Mouse (Mus musculus): ENCODE measurements around the gene Brd2.

GRCm38 (mm10) chr17:34108460-34108859 is 14.0 kb downstream of the Brd2 start:
- TF ChIP-seq CTCF (IDR thresholded peaks at IDR 0.05; ENCODE audit: borderline replicate concordance, control insufficient read depth, extremely low read depth, insufficient read depth, low read length, poor library complexity) (no peak), POLR2A (IDR thresholded peaks at IDR 0.05; ENCODE audit: control insufficient read depth, extremely low read depth, insufficient read depth, low read length, poor library complexity) (no peak)

Data from thymus, adult 2 months (tissue).